9 mouse cellular contexts compared by ENCODE assay signal in genomic region chr9:102713797-102714196, GRCm38 (mm10). TPM values are rescaled to one million over a fixed set of nuclear protein-coding genes. Genes with fewer than 3 reads are reported as not detected.
DNase-seq lines count a peak whose midpoint lies in the region; ATAC-seq and TF ChIP-seq lines count a peak whose summit lies in the region.
"Had no signal": no experiment of that assay in that cellular context is flagged by ENCODE, and none has a peak within 500 bp of the region (broad histone marks: within the 10 kb centered on the region; RNA-seq: fewer than 3 reads in every experiment).

No protein-coding gene starts in this region.

- WGBS in forebrain, postnatal 0 days = 54% methylated on average over 2 of the region's 2 CpGs
- whole genome bisulfite sequencing in forebrain, embryonic 15.5 days = 56% methylated on average over 2 of the region's 2 CpGs
- 73% methylated on average over 2 of the region's 2 CpGs for WGBS in midbrain, embryonic 14.5 days
- 61% methylated on average over 2 of the region's 2 CpGs for WGBS in midbrain, embryonic 15.5 days
- 57% methylated on average over 2 of the region's 2 CpGs for WGBS in kidney, postnatal 0 days
- 72% methylated on average over 2 of the region's 2 CpGs for WGBS in small intestine, adult 2 months

- TF ChIP-seq POLR2A in small intestine, adult 2 months (IDR thresholded peaks at IDR 0.05; ENCODE audit: low read depth, low read length) = no peak

- H3K27me3 ChIP-seq in forebrain, postnatal 0 days (ENCODE audit: insufficient read depth, low read length) = no peaks in the 10 kb centered on the region
- H3K27me3 ChIP-seq in forebrain, embryonic 15.5 days = no peaks in the 10 kb centered on the region
- H3K27me3 ChIP-seq in midbrain, embryonic 14.5 days (ENCODE audit: control insufficient read depth, insufficient read depth, low read length) = no peaks in the 10 kb centered on the region
- H3K27me3 ChIP-seq in midbrain, embryonic 15.5 days (replicated peaks) = no peaks in the 10 kb centered on the region
- no peaks in the 10 kb centered on the region for H3K27me3 ChIP-seq in kidney, postnatal 0 days (ENCODE audit: insufficient read depth, low read length)
- H3K27me3 ChIP-seq in small intestine, adult 2 months (ENCODE audit: control insufficient read depth, insufficient read depth, low read length) = no peaks in the 10 kb centered on the region
- H3K27me3 ChIP-seq: neural tube, embryonic 12.5 days had no signal

- H3K9ac ChIP-seq in forebrain, postnatal 0 days = no peak overlapping the region
- no peak overlapping the region for H3K9ac ChIP-seq in forebrain, embryonic 15.5 days (replicated peaks)
- H3K9ac ChIP-seq in midbrain, embryonic 14.5 days (replicated peaks; ENCODE audit: low read length) = no peak overlapping the region
- no peak overlapping the region for H3K9ac ChIP-seq in midbrain, embryonic 15.5 days
- H3K9ac ChIP-seq in kidney, postnatal 0 days (ENCODE audit: low read depth, low read length) = no peak overlapping the region
- H3K9ac ChIP-seq: neural tube, embryonic 12.5 days had no signal

- H3K9me3 ChIP-seq in forebrain, postnatal 0 days (ENCODE audit: low read length) = no peaks in the 10 kb centered on the region
- no peaks in the 10 kb centered on the region for H3K9me3 ChIP-seq in forebrain, embryonic 15.5 days
- H3K9me3 ChIP-seq in midbrain, embryonic 14.5 days (ENCODE audit: control insufficient read depth, low read length) = no peaks in the 10 kb centered on the region
- H3K9me3 ChIP-seq in midbrain, embryonic 15.5 days = no peaks in the 10 kb centered on the region
- H3K9me3 ChIP-seq in kidney, postnatal 0 days (replicated peaks; ENCODE audit: low read length) = no peaks in the 10 kb centered on the region
- H3K9me3 ChIP-seq: neural tube, embryonic 12.5 days had no signal

- no peak overlapping the region for H3K4me2 ChIP-seq in forebrain, postnatal 0 days (ENCODE audit: low read depth)
- no peak overlapping the region for H3K4me2 ChIP-seq in forebrain, embryonic 15.5 days (replicated peaks)
- no peak overlapping the region for H3K4me2 ChIP-seq in midbrain, embryonic 14.5 days (ENCODE audit: low read length)
- H3K4me2 ChIP-seq in midbrain, embryonic 15.5 days = no peak overlapping the region
- no peak overlapping the region for H3K4me2 ChIP-seq in kidney, postnatal 0 days (ENCODE audit: low read length)
- H3K4me2 ChIP-seq: neural tube, embryonic 12.5 days had no signal

- no peaks in the 10 kb centered on the region for H3K4me1 ChIP-seq in forebrain, postnatal 0 days (ENCODE audit: insufficient read depth)
- H3K4me1 ChIP-seq in forebrain, embryonic 15.5 days = peaks cover 20% of the 10 kb centered on the region
- H3K4me1 ChIP-seq in midbrain, embryonic 14.5 days (ENCODE audit: control insufficient read depth, insufficient read depth, low read length) = peaks cover 14% of the 10 kb centered on the region
- H3K4me1 ChIP-seq in midbrain, embryonic 15.5 days = peaks cover 22% of the 10 kb centered on the region
- H3K4me1 ChIP-seq in kidney, postnatal 0 days (replicated peaks; ENCODE audit: insufficient read depth, low read length) = peaks cover 26% of the 10 kb centered on the region
- peaks cover 8% of the 10 kb centered on the region for H3K4me1 ChIP-seq in small intestine, adult 2 months (ENCODE audit: control insufficient read depth, insufficient read depth, insufficient read length, low read length)

- H3K4me3 ChIP-seq in forebrain, postnatal 0 days (ENCODE audit: low read depth, low read length) = no peak overlapping the region
- no peak overlapping the region for H3K4me3 ChIP-seq in forebrain, embryonic 15.5 days
- no peak overlapping the region for H3K4me3 ChIP-seq in midbrain, embryonic 14.5 days (replicated peaks; ENCODE audit: low read depth, low read length)
- no peak overlapping the region for H3K4me3 ChIP-seq in midbrain, embryonic 15.5 days
- H3K4me3 ChIP-seq in kidney, postnatal 0 days (replicated peaks; ENCODE audit: low read depth, low read length) = no peak overlapping the region
- no peak overlapping the region for H3K4me3 ChIP-seq in small intestine, adult 2 months (ENCODE audit: low read depth, low read length)
- H3K4me3 ChIP-seq: neural tube, embryonic 12.5 days had no signal

- no peak overlapping the region for H3K27ac ChIP-seq in forebrain, postnatal 0 days (ENCODE audit: low read depth, low read length)
- H3K27ac ChIP-seq in forebrain, embryonic 15.5 days (replicated peaks) = no peak overlapping the region
- H3K27ac ChIP-seq in midbrain, embryonic 14.5 days (replicated peaks; ENCODE audit: low read depth, low read length) = no peak overlapping the region
- H3K27ac ChIP-seq in midbrain, embryonic 15.5 days = no peak overlapping the region
- H3K27ac ChIP-seq in kidney, postnatal 0 days = no peak overlapping the region
- H3K27ac ChIP-seq in small intestine, adult 2 months (ENCODE audit: insufficient read depth, low read depth, low read length) = no peak overlapping the region
- H3K27ac ChIP-seq: neural tube, embryonic 12.5 days had no signal

- ATAC-seq in forebrain, postnatal 0 days = no peak
- no peak for ATAC-seq in forebrain, embryonic 15.5 days (replicated peaks)
- ATAC-seq in midbrain, embryonic 14.5 days (ENCODE audit: low FRiP score, low TSS enrichment) = no peak
- no peak for ATAC-seq in midbrain, embryonic 15.5 days (replicated peaks)
- ATAC-seq in kidney, postnatal 0 days (replicated peaks; ENCODE audit: low FRiP score, low read depth) = no peak

- DNase-seq in forebrain, postnatal 0 days = no peak
- DNase-seq in midbrain, embryonic 14.5 days = peak; percentile 38
- DNase-seq in adrenal gland, adult 8-10 months = peak; percentile 45
- no peak for DNase-seq in kidney, postnatal 0 days (ENCODE audit: low spot score)
- DNase-seq in frontal cortex, postnatal 25 days (ENCODE audit: low spot score in 2 of 2) = no peak

- peak; percentile 68 for TF ChIP-seq CTCF in forebrain, postnatal 0 days (IDR thresholded peaks at IDR 0.05; ENCODE audit: low read depth)
- TF ChIP-seq CTCF in kidney, postnatal 0 days (IDR thresholded peaks at IDR 0.05; ENCODE audit: low read depth) = peak; percentile 80
- TF ChIP-seq CTCF in small intestine, adult 2 months (IDR thresholded peaks at IDR 0.05; ENCODE audit: extremely low read depth, insufficient read length, insufficient replicate concordance, low read depth, low read length) = peak; percentile 89; the same call in 1 of the 2 replicates

- H3K36me3 ChIP-seq in forebrain, postnatal 0 days (ENCODE audit: insufficient read depth) = no peaks in the 10 kb centered on the region
- H3K36me3 ChIP-seq in forebrain, embryonic 15.5 days = no peaks in the 10 kb centered on the region
- H3K36me3 ChIP-seq in midbrain, embryonic 14.5 days (ENCODE audit: control insufficient read depth, insufficient read depth, low read length) = no peaks in the 10 kb centered on the region
- no peaks in the 10 kb centered on the region for H3K36me3 ChIP-seq in midbrain, embryonic 15.5 days (replicated peaks)
- H3K36me3 ChIP-seq in kidney, postnatal 0 days (ENCODE audit: insufficient read depth, low read length) = no peaks in the 10 kb centered on the region
- H3K36me3 ChIP-seq in small intestine, adult 2 months (ENCODE audit: control insufficient read depth, insufficient read depth, low read length) = no peaks in the 10 kb centered on the region
- H3K36me3 ChIP-seq: neural tube, embryonic 12.5 days had no signal

RNA-seq across cellular contexts. Expression of gene Amotl2, which starts 2.7 kb away (rescaled TPM):
- 85.8 and 106 TPM in 2 replicates for total RNA-seq in forebrain, postnatal 0 days (2014; rRNA removed)
- polyA plus RNA-seq in forebrain, postnatal 0 days (2015; fragmentation: Nextera tagmentation; extraction: Ambion mirVana) = 24.8 and 27.6 TPM in 2 replicates
- polyA plus RNA-seq in forebrain, embryonic 15.5 days (2015; fragmentation: Nextera tagmentation; extraction: Ambion mirVana) = 65.9 and 69.9 TPM in 2 replicates
- 61.0 and 77.7 TPM in 2 replicates for polyA plus RNA-seq in midbrain, embryonic 14.5 days (2014; fragmentation: Nextera tagmentation; extraction: Ambion mirVana)
- 83.4 and 90.5 TPM in 2 replicates for polyA plus RNA-seq in midbrain, embryonic 15.5 days (2015; fragmentation: Nextera tagmentation; extraction: Ambion mirVana)
- 100 to 1,000 TPM in 2 of 4 experiments, 10 to 100 TPM in 2; 77.4 to 388 (median 110) TPM for total RNA-seq in adrenal gland, adult 8-10 months (2022)
- 40.8 and 44.3 TPM in 2 replicates for polyA plus RNA-seq in kidney, postnatal 0 days (2015; fragmentation: Nextera tagmentation; extraction: Ambion mirVana)
- 8.7 and 12.3 TPM in 2 replicates for polyA plus RNA-seq in small intestine, adult 2 months (2012; rRNA removed)

Comparison
In these comparisons a context has a peak if more than half of its experiments do, and no peak if none do; other contexts are left out.
1. DNase-seq: peak in midbrain, embryonic 14.5 days (single experiment) and adrenal gland, adult 8-10 months (single experiment); none in forebrain, postnatal 0 days (single experiment), kidney, postnatal 0 days (single experiment) and frontal cortex, postnatal 25 days (0 of 2).
2. Peak in every context shown above with its lines, with median percentiles within 50 percentile points of each other: CTCF ChIP-seq.